Comparison of ENCODE assay signal across 27 mouse cellular contexts in the genomic region with DNA sequence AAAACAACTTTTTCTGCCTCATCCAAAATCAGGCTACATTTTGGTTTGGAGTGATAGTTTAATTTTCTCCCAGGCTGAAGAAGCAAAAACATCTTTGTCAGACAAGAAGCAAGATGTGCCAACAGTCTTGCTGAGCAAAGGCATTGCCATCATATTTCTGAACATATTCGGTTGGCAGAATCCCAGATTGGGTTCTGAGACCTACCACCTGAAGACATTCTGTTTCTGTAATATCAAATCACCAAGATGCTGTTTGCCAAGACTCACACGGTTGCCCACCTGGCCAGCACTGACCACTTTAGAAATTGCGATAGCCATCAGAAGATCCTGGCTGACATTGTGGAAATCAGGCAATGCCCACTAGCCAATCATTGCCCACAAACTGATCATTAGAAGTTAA. TPM values are rescaled to one million over a fixed set of nuclear protein-coding genes. Genes with fewer than 3 reads are reported as not detected.
DNase-seq lines count a peak whose midpoint lies in the region; ATAC-seq and TF ChIP-seq lines count a peak whose summit lies in the region.
"Had no signal": no experiment of that assay in that cellular context is flagged by ENCODE, and none has a peak within 500 bp of the region (broad histone marks: within the 10 kb centered on the region; RNA-seq: fewer than 3 reads in every experiment).

No protein-coding gene starts in this region.

- no peaks in the 10 kb centered on the region for H3K27me3 ChIP-seq in hindbrain, postnatal 0 days (ENCODE audit: insufficient read depth, low read length)
- H3K27me3 ChIP-seq in hindbrain, embryonic 16.5 days (replicated peaks; ENCODE audit: control insufficient read depth, insufficient read depth, low read length) = no peaks in the 10 kb centered on the region
- H3K27me3 ChIP-seq: CH12.LX; forebrain, embryonic 13.5 days; hindbrain, embryonic 12.5 days; hindbrain, embryonic 15.5 days; Patski had no signal

- H3K4me2 ChIP-seq in hindbrain, postnatal 0 days (ENCODE audit: low read depth, low read length) = no peak overlapping the region
- H3K4me2 ChIP-seq in hindbrain, embryonic 16.5 days (ENCODE audit: low read length) = no peak overlapping the region
- H3K4me2 ChIP-seq: forebrain, embryonic 13.5 days; heart, embryonic 11.5 days; hindbrain, embryonic 12.5 days; hindbrain, embryonic 15.5 days had no signal

- H3K4me1 ChIP-seq in hindbrain, postnatal 0 days (ENCODE audit: insufficient read depth, low read length) = no peaks in the 10 kb centered on the region
- H3K4me1 ChIP-seq in hindbrain, embryonic 16.5 days (ENCODE audit: control insufficient read depth, insufficient read depth, low read depth, low read length) = no peaks in the 10 kb centered on the region
- H3K4me1 ChIP-seq: forebrain, embryonic 10.5 days; forebrain, embryonic 13.5 days; hindbrain, embryonic 12.5 days; hindbrain, embryonic 15.5 days had no signal

- H3K27ac ChIP-seq in hindbrain, postnatal 0 days = no peak overlapping the region
- no peak overlapping the region for H3K27ac ChIP-seq in hindbrain, embryonic 16.5 days (ENCODE audit: low read depth, low read length)
- no peak overlapping the region for H3K27ac ChIP-seq in layer of hippocampus, adult 2 months
- H3K27ac ChIP-seq: forebrain, embryonic 10.5 days; forebrain, embryonic 13.5 days; hindbrain, embryonic 12.5 days; hindbrain, embryonic 15.5 days had no signal

- no peak for TF ChIP-seq CTCF in hindbrain, postnatal 0 days (IDR thresholded peaks at IDR 0.05; ENCODE audit: low read depth)
- TF ChIP-seq CTCF in layer of hippocampus, adult 2 months (conservative IDR thresholded peaks at IDR 0.05) = no peak

- H3K4me3 ChIP-seq in hindbrain, postnatal 0 days (ENCODE audit: low read length) = no peak overlapping the region
- H3K4me3 ChIP-seq in hindbrain, embryonic 16.5 days (ENCODE audit: low read length) = no peak overlapping the region
- no peak overlapping the region for H3K4me3 ChIP-seq in layer of hippocampus, adult 2 months
- H3K4me3 ChIP-seq: forebrain, embryonic 10.5 days; forebrain, embryonic 13.5 days; hindbrain, embryonic 12.5 days; hindbrain, embryonic 15.5 days had no signal

- no peaks in the 10 kb centered on the region for H3K36me3 ChIP-seq in hindbrain, postnatal 0 days (ENCODE audit: insufficient read depth, low read length)
- no peaks in the 10 kb centered on the region for H3K36me3 ChIP-seq in hindbrain, embryonic 16.5 days (ENCODE audit: control insufficient read depth, insufficient read depth, low read length)
- H3K36me3 ChIP-seq: forebrain, embryonic 10.5 days; G1E; hindbrain, embryonic 12.5 days; hindbrain, embryonic 15.5 days had no signal

- DNase-seq in cerebellum, adult 18-20 months = peak; percentile 30 to 43
- DNase-seq in hindbrain, postnatal 0 days (ENCODE audit: low spot score) = peak; percentile 24
- DNase-seq in brain, adult 2 months (ENCODE audit: low read depth, low spot score) = peak; percentile 72
- peak; percentile 61 to 82 for DNase-seq in cerebellum, postnatal 14 days
- no peak for DNase-seq in layer of hippocampus, adult 2 months (ENCODE audit: low spot score in 2 of 2)
- DNase-seq: adrenal gland, postnatal 10 days; adrenal gland, postnatal 36 days; B cell, adult 2 months; gastrocnemius, postnatal 10 days; gastrocnemius, postnatal 36 days; kidney, adult 2 months had no signal

- ATAC-seq in cerebellum, adult (ENCODE audit: insufficient number of reproducible peaks, low FRiP score, low TSS enrichment) = no peak
- ATAC-seq in hindbrain, postnatal 0 days = no peak
- no peak for ATAC-seq in hindbrain, embryonic 16.5 days
- ATAC-seq: forebrain, embryonic 13.5 days; forebrain, embryonic 16.5 days; inflammation-experienced regulatory T-cells, adult 6 months; intestine, embryonic 16.5 days; Patski had no signal

- no peak overlapping the region for H3K9ac ChIP-seq in hindbrain, postnatal 0 days (replicated peaks; ENCODE audit: low read length)
- H3K9ac ChIP-seq in hindbrain, embryonic 16.5 days (ENCODE audit: low read depth, low read length) = no peak overlapping the region
- H3K9ac ChIP-seq: forebrain, embryonic 13.5 days; hindbrain, embryonic 12.5 days; hindbrain, embryonic 15.5 days had no signal

- WGBS in hindbrain, postnatal 0 days = 76% methylated on average over 3 of the region's 3 CpGs
- 87% methylated on average over 3 of the region's 3 CpGs for WGBS in hindbrain, embryonic 16.5 days

- no peaks in the 10 kb centered on the region for H3K9me3 ChIP-seq in hindbrain, postnatal 0 days (ENCODE audit: low read length)
- no peaks in the 10 kb centered on the region for H3K9me3 ChIP-seq in hindbrain, embryonic 16.5 days (ENCODE audit: control insufficient read depth, low read length)
- H3K9me3 ChIP-seq: forebrain, embryonic 10.5 days; forebrain, embryonic 13.5 days; G1E; hindbrain, embryonic 12.5 days; hindbrain, embryonic 15.5 days had no signal

RNA-seq across cellular contexts. Expression of a gene that starts 37.1 kb away (rescaled TPM):
- total RNA-seq in hindbrain, postnatal 0 days (2014; rRNA removed) = 29.0 and 36.0 TPM in 2 replicates
- 18.1 and 20.0 TPM in 2 replicates for polyA plus RNA-seq in hindbrain, postnatal 0 days (2015; fragmentation: Nextera tagmentation; extraction: Ambion mirVana)
- 15.4 and 19.2 TPM in 2 replicates for polyA plus RNA-seq in hindbrain, embryonic 16.5 days (2015; fragmentation: Nextera tagmentation; extraction: Ambion mirVana)
- total RNA-seq in layer of hippocampus, adult 2 months (2021) = 100 to 1,000 TPM; 145 to 151 TPM
- total RNA-seq: granulocyte monocyte progenitor cell, adult 5-6 weeks; heart, postnatal 25 days; hematopoietic stem cell, adult 5-6 weeks had no signal
- polyA plus RNA-seq: G1E had no signal

Comparison
In these comparisons a context has a peak if more than half of its experiments do, and no peak if none do; other contexts are left out.
1. DNase-seq: peak in cerebellum, adult 18-20 months (2 of 2), hindbrain, postnatal 0 days (single experiment), brain, adult 2 months (single experiment) and cerebellum, postnatal 14 days (2 of 2); none in layer of hippocampus, adult 2 months (0 of 2).